Comparison of ENCODE assay signal across 9 mouse cellular contexts in genomic region chr19:6349215-6349983, GRCm38 (mm10). TPM values are rescaled to one million over a fixed set of nuclear protein-coding genes. Genes with fewer than 3 reads are reported as not detected.
DNase-seq lines count a peak whose midpoint lies in the region; ATAC-seq and TF ChIP-seq lines count a peak whose summit lies in the region.
"Had no signal": no experiment of that assay in that cellular context is flagged by ENCODE, and none has a peak within 500 bp of the region (broad histone marks: within the 10 kb centered on the region; RNA-seq: fewer than 3 reads in every experiment).

No protein-coding gene starts in this region.

- H3K4me2 ChIP-seq in lung, postnatal 0 days (replicated peaks; ENCODE audit: low read depth, low read length), result no peak overlapping the region
- H3K4me2 ChIP-seq in liver, embryonic 14.5 days (ENCODE audit: low read depth), result peak overlapping the region; percentile 37
- H3K4me2 ChIP-seq: neural tube, embryonic 12.5 days had no signal

- H3K4me1 ChIP-seq in lung, postnatal 0 days (ENCODE audit: insufficient read depth, low read depth, low read length), result no peaks in the 10 kb centered on the region; the same call in 1 of the 2 replicates
- peaks cover 10 to 11% of the 10 kb centered on the region in 2 experiments for H3K4me1 ChIP-seq in liver, embryonic 14.5 days (replicated peaks; ENCODE audit: control insufficient read depth in 2 of 2, insufficient read depth in 2 of 2, low read length in 1 of 2)

- peak; percentile 34; the same call in 1 of the 2 replicates for ATAC-seq in lung, postnatal 0 days
- peak; percentile 58; the same call in 1 of the 2 replicates for ATAC-seq in liver, embryonic 14.5 days (ENCODE audit: insufficient read depth)
- no peak for ATAC-seq in erythroid progenitor cell, adult 5-6 weeks (replicated peaks; ENCODE audit: low FRiP score, poor library complexity, severe bottlenecking)

- H3K4me3 ChIP-seq in lung, postnatal 0 days (ENCODE audit: low read depth, low read length), result no peak overlapping the region
- no peak overlapping the region for H3K4me3 ChIP-seq in liver, embryonic 14.5 days (ENCODE audit: insufficient read depth in 1 of 2, low read depth in 2 of 2, low read length in 2 of 2)
- H3K4me3 ChIP-seq: neural tube, embryonic 12.5 days had no signal

- no peak for TF ChIP-seq EP300 in lung, postnatal 0 days (IDR thresholded peaks at IDR 0.05)
- TF ChIP-seq EP300 in liver, embryonic 14.5 days (IDR thresholded peaks at IDR 0.05; ENCODE audit: low read depth), result no peak

- H3K27ac ChIP-seq in lung, postnatal 0 days (ENCODE audit: low read length), result no peak overlapping the region
- no peak overlapping the region; the same call in 1 of the 2 replicates for H3K27ac ChIP-seq in liver, embryonic 14.5 days

- H3K9me3 ChIP-seq in lung, postnatal 0 days (ENCODE audit: low read length), result no peaks in the 10 kb centered on the region
- no peaks in the 10 kb centered on the region for H3K9me3 ChIP-seq in liver, embryonic 14.5 days (ENCODE audit: control insufficient read depth, low read length)
- H3K9me3 ChIP-seq: neural tube, embryonic 12.5 days had no signal

- intact Hi-C loops in gastrocnemius, postnatal 36 days (cut with DNase I), result no loop called here

- H3K36me3 ChIP-seq in lung, postnatal 0 days (ENCODE audit: insufficient read depth, low read length), result peaks cover 21% of the 10 kb centered on the region; the same call in 1 of the 2 replicates
- no peaks in the 10 kb centered on the region; the same call in 1 of the 2 replicates for H3K36me3 ChIP-seq in liver, embryonic 14.5 days (replicated peaks; ENCODE audit: control insufficient read depth, insufficient read depth, low read depth)

- no peak for TF ChIP-seq CTCF in lung, postnatal 0 days (IDR thresholded peaks at IDR 0.05)
- TF ChIP-seq CTCF in liver, embryonic 14.5 days (IDR thresholded peaks at IDR 0.05; ENCODE audit: low read depth), result no peak

- no peaks in the 10 kb centered on the region for H3K27me3 ChIP-seq in lung, postnatal 0 days (replicated peaks; ENCODE audit: insufficient read depth, low read length)
- no peaks in the 10 kb centered on the region for H3K27me3 ChIP-seq in liver, embryonic 14.5 days (ENCODE audit: control insufficient read depth, insufficient read depth, low read length)
- H3K27me3 ChIP-seq: neural tube, embryonic 12.5 days had no signal

- WGBS in lung, postnatal 0 days, result 30% methylated on average over 14 of the region's 14 CpGs
- WGBS in liver, embryonic 14.5 days (ENCODE audit: insufficient replicate concordance), result 17% methylated on average over 14 of the region's 14 CpGs

- DNase-seq in lung, postnatal 0 days (ENCODE audit: low spot score), result no peak
- DNase-seq in lung, postnatal 36 days, result no peak
- peak; percentile 57 for DNase-seq in embryo, embryonic 9.5 days (ENCODE audit: extremely low spot score)
- peak; percentile 53 for DNase-seq in heart, postnatal 4 days
- no peak for DNase-seq in liver, embryonic 14.5 days (ENCODE audit: low read depth in 3 of 3, low spot score in 3 of 3)
- DNase-seq in Muller cell, postnatal 12 days (ENCODE audit: inconsistent ontology term), result no peak
- DNase-seq in gastrocnemius, postnatal 36 days, result no peak

- H3K9ac ChIP-seq in lung, postnatal 0 days (replicated peaks; ENCODE audit: low read depth), result no peak overlapping the region
- peak overlapping the region; percentile 20; the same call in 1 of the 2 replicates for H3K9ac ChIP-seq in liver, embryonic 14.5 days (replicated peaks)
- H3K9ac ChIP-seq: neural tube, embryonic 12.5 days had no signal

RNA-seq across cellular contexts. Expression of gene Map4k2, which starts 8.5 kb away (rescaled TPM):
- 22.5 and 25.0 TPM in 2 replicates for polyA plus RNA-seq in lung, postnatal 0 days (2015; fragmentation: Nextera tagmentation; extraction: Ambion mirVana)
- total RNA-seq in heart, postnatal 4 days (2021), result 10 to 100 TPM; 37.5 to 42.8 TPM
- 15.9 and 17.6 TPM in 2 replicates for polyA plus RNA-seq in liver, embryonic 14.5 days (2012; rRNA removed)
- 3.0 and 3.7 TPM in 2 replicates for polyA plus RNA-seq in liver, embryonic 14.5 days (2014; fragmentation: Nextera tagmentation; extraction: Ambion mirVana)
- total RNA-seq in gastrocnemius, postnatal 36 days (2021), result 10 to 100 TPM; 10.4 to 12.6 TPM
- 14.7 and 19.8 TPM in 2 replicates for total RNA-seq in erythroid progenitor cell, adult 5-6 weeks (2015; ENCODE audit: low replicate concordance)
- total RNA-seq in erythroid progenitor cell, adult 5-6 weeks (2017; ENCODE audit: low replicate concordance), result 19.4 and 37.7 TPM in 2 replicates

RNA-seq across cellular contexts. Expression of gene Sf1, which starts 14.1 kb away (rescaled TPM):
- polyA plus RNA-seq in lung, postnatal 0 days (2015; fragmentation: Nextera tagmentation; extraction: Ambion mirVana), result 48.1 and 49.5 TPM in 2 replicates
- total RNA-seq in heart, postnatal 4 days (2021), result 100 to 1,000 TPM; 181 to 188 TPM
- polyA plus RNA-seq in liver, embryonic 14.5 days (2012; rRNA removed), result 57.4 and 60.9 TPM in 2 replicates
- 57.9 and 65.0 TPM in 2 replicates for polyA plus RNA-seq in liver, embryonic 14.5 days (2014; fragmentation: Nextera tagmentation; extraction: Ambion mirVana)
- total RNA-seq in gastrocnemius, postnatal 36 days (2021), result 10 to 100 TPM; 75.8 to 84.5 TPM
- total RNA-seq in erythroid progenitor cell, adult 5-6 weeks (2015; ENCODE audit: low replicate concordance), result 145 and 153 TPM in 2 replicates
- 171 and 223 TPM in 2 replicates for total RNA-seq in erythroid progenitor cell, adult 5-6 weeks (2017; ENCODE audit: low replicate concordance)

RNA-seq across cellular contexts. Expression of gene Men1, which starts 14.6 kb away (rescaled TPM):
- 42.1 and 42.7 TPM in 2 replicates for polyA plus RNA-seq in lung, postnatal 0 days (2015; fragmentation: Nextera tagmentation; extraction: Ambion mirVana)
- total RNA-seq in heart, postnatal 4 days (2021), result 10 to 100 TPM; 16.6 to 18.5 TPM
- polyA plus RNA-seq in liver, embryonic 14.5 days (2012; rRNA removed), result 19.9 and 20.4 TPM in 2 replicates
- 12.5 and 13.5 TPM in 2 replicates for polyA plus RNA-seq in liver, embryonic 14.5 days (2014; fragmentation: Nextera tagmentation; extraction: Ambion mirVana)
- 1 to 10 TPM; 6.2 to 7.0 TPM for total RNA-seq in gastrocnemius, postnatal 36 days (2021)
- total RNA-seq in erythroid progenitor cell, adult 5-6 weeks (2015; ENCODE audit: low replicate concordance), result 5.4 and 23.9 TPM in 2 replicates
- total RNA-seq in erythroid progenitor cell, adult 5-6 weeks (2017; ENCODE audit: low replicate concordance), result 10.0 and 17.1 TPM in 2 replicates

RNA-seq across cellular contexts. Expression of gene Pygm, which starts 34.8 kb away (rescaled TPM):
- 20.5 and 32.1 TPM in 2 replicates for polyA plus RNA-seq in lung, postnatal 0 days (2015; fragmentation: Nextera tagmentation; extraction: Ambion mirVana)
- 100 to 1,000 TPM; 455 to 466 TPM for total RNA-seq in heart, postnatal 4 days (2021)
- 1.2 TPM in 2 replicates for polyA plus RNA-seq in liver, embryonic 14.5 days (2012; rRNA removed)
- polyA plus RNA-seq in liver, embryonic 14.5 days (2014; fragmentation: Nextera tagmentation; extraction: Ambion mirVana), result 1.2 and 1.3 TPM in 2 replicates
- total RNA-seq in gastrocnemius, postnatal 36 days (2021), result 1,000 to 10,000 TPM; 7,725 to 8,373 TPM
- total RNA-seq in erythroid progenitor cell, adult 5-6 weeks (2015; ENCODE audit: low replicate concordance), result 2.2 and 4.6 TPM in 2 replicates
- total RNA-seq in erythroid progenitor cell, adult 5-6 weeks (2017; ENCODE audit: low replicate concordance), result 0.64 and 2.6 TPM in 2 replicates

RNA-seq across cellular contexts. Expression of gene Cdc42bpg, which starts 43.1 kb away (rescaled TPM):
- 2.8 and 3.2 TPM in 2 replicates for polyA plus RNA-seq in lung, postnatal 0 days (2015; fragmentation: Nextera tagmentation; extraction: Ambion mirVana)
- 1 to 10 TPM; 8.2 to 10.0 TPM for total RNA-seq in heart, postnatal 4 days (2021)
- polyA plus RNA-seq in liver, embryonic 14.5 days (2012; rRNA removed), result 2.0 and 2.1 TPM in 2 replicates
- 0.32 and 0.33 TPM in 2 replicates for polyA plus RNA-seq in liver, embryonic 14.5 days (2014; fragmentation: Nextera tagmentation; extraction: Ambion mirVana)
- 1 to 10 TPM; 4.3 to 5.2 TPM for total RNA-seq in gastrocnemius, postnatal 36 days (2021)
- total RNA-seq in erythroid progenitor cell, adult 5-6 weeks (2015; ENCODE audit: low replicate concordance), result 0.36 TPM in 1 of 2 replicates, not detected in the other
- total RNA-seq in erythroid progenitor cell, adult 5-6 weeks (2017; ENCODE audit: low replicate concordance), result 1.4 and 1.5 TPM in 2 replicates

Comparison
In these comparisons a context has a peak if more than half of its experiments do, and no peak if none do; other contexts are left out.
1. DNase-seq: peak in embryo, embryonic 9.5 days (single experiment) and heart, postnatal 4 days (single experiment); none in lung, postnatal 0 days (single experiment), lung, postnatal 36 days (single experiment), liver, embryonic 14.5 days (0 of 3), Muller cell, postnatal 12 days (single experiment) and gastrocnemius, postnatal 36 days (0 of 2).